8 mouse cellular contexts compared by ENCODE assay signal in the genomic region with DNA sequence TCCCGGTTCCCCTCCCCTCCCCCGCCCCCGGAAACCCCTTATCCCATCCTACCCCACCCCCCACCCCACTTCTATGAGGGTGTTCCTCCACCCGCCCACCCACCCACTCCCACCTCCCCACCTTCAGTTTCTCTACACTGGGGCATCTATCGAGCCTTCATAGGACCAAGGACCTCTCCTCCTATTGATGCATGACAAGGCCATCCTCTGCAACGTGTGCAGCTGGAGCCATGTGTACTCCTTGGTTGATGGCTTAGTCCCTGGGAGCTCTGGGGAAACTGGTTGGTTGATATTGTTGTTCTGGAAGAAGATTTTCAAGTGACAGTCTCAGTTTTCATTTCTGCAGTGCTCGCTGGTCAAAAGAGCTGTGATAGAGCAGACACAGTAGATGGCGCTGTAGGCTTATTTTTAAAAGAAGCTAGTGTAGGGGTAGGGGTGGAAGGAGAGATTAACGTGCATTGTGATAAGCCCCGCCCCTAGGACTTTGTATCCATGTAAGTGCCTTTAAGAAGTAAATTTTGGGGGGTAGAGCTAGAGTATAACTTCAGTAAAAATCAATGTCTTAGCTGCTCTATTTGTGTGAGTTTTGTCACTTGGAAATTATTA.
DNase-seq lines count a peak whose midpoint lies in the region; ATAC-seq and TF ChIP-seq lines count a peak whose summit lies in the region.

No protein-coding gene starts in this region.

- TF ChIP-seq CTCF in thymus, adult 2 months (IDR thresholded peaks at IDR 0.05; ENCODE audit: borderline replicate concordance, control insufficient read depth, extremely low read depth, insufficient read depth, low read length, poor library complexity) = no peak

- no peak overlapping the region for H3K9ac ChIP-seq in heart, embryonic 12.5 days
- no peak overlapping the region for H3K9ac ChIP-seq in limb, embryonic 11.5 days (ENCODE audit: low read length)

- peak; percentile 34 for DNase-seq in adrenal gland, adult 8-10 months
- DNase-seq in embryo, embryonic 11.5 days (ENCODE audit: low read depth, low spot score) = peak; percentile 66
- DNase-seq in kidney, adult 9 months = peak; percentile 75
- DNase-seq in limb, embryonic 11.5 days (ENCODE audit: low spot score) = peak; percentile 75
- peak; percentile 59 for DNase-seq in thymus, adult 2 months

- TF ChIP-seq POLR2A in thymus, adult 2 months (IDR thresholded peaks at IDR 0.05; ENCODE audit: control insufficient read depth, extremely low read depth, insufficient read depth, low read length, poor library complexity) = no peak

- no peaks in the 10 kb centered on the region for H3K9me3 ChIP-seq in heart, embryonic 12.5 days (replicated peaks)
- no peaks in the 10 kb centered on the region for H3K9me3 ChIP-seq in limb, embryonic 11.5 days (ENCODE audit: control insufficient read depth, low read length)

- 27% methylated on average over 9 of the region's 10 CpGs for WGBS in heart, embryonic 12.5 days
- WGBS in limb, embryonic 11.5 days = 26% methylated on average over 10 of the region's 10 CpGs
- WGBS in thymus, adult 2 months = 43% methylated on average over 10 of the region's 10 CpGs

- H3K4me1 ChIP-seq in heart, embryonic 12.5 days (replicated peaks) = peaks cover 15% of the 10 kb centered on the region
- no peaks in the 10 kb centered on the region for H3K4me1 ChIP-seq in limb, embryonic 11.5 days (ENCODE audit: control insufficient read depth, insufficient read depth, low read length)
- no peaks in the 10 kb centered on the region for H3K4me1 ChIP-seq in thymus, adult 2 months (replicated peaks; ENCODE audit: control insufficient read depth, insufficient read depth, low read length)

- H3K36me3 ChIP-seq in heart, embryonic 12.5 days = no peaks in the 10 kb centered on the region
- H3K36me3 ChIP-seq in limb, embryonic 11.5 days (ENCODE audit: control insufficient read depth, insufficient read depth, low read length) = no peaks in the 10 kb centered on the region
- no peaks in the 10 kb centered on the region for H3K36me3 ChIP-seq in thymus, adult 2 months (ENCODE audit: control insufficient read depth, insufficient read depth, low read length)

- no peak overlapping the region; the same call in 1 of the 2 replicates for H3K4me2 ChIP-seq in heart, embryonic 12.5 days
- H3K4me2 ChIP-seq in limb, embryonic 11.5 days (ENCODE audit: low read depth, severe bottlenecking) = no peak overlapping the region

- no peaks in the 10 kb centered on the region; the same call in 1 of the 2 replicates for H3K27me3 ChIP-seq in heart, embryonic 12.5 days (replicated peaks)
- no peaks in the 10 kb centered on the region for H3K27me3 ChIP-seq in limb, embryonic 11.5 days (ENCODE audit: control insufficient read depth, insufficient read depth, low read length)
- no peaks in the 10 kb centered on the region for H3K27me3 ChIP-seq in thymus, adult 2 months (ENCODE audit: control insufficient read depth, insufficient read depth, low read length)

- peak; percentile 96 for ATAC-seq in CD4-positive, CD25-positive, alpha-beta regulatory T cell, adult 4 months
- ATAC-seq in heart, embryonic 12.5 days (ENCODE audit: insufficient number of reproducible peaks, low FRiP score) = peak; percentile 59; the same call in 1 of the 2 replicates
- ATAC-seq in limb, embryonic 11.5 days (ENCODE audit: insufficient number of reproducible peaks, low FRiP score, low TSS enrichment, low read depth) = no peak
- ATAC-seq in monocyte, adult 5-6 weeks (replicated peaks; ENCODE audit: insufficient number of reproducible peaks, low FRiP score, low TSS enrichment, poor library complexity, severe bottlenecking) = peak; percentile 84

- no peak overlapping the region for H3K4me3 ChIP-seq in heart, embryonic 12.5 days
- no peak overlapping the region for H3K4me3 ChIP-seq in limb, embryonic 11.5 days (ENCODE audit: low read depth, low read length)
- no peak overlapping the region for H3K4me3 ChIP-seq in thymus, adult 2 months (ENCODE audit: control insufficient read depth, insufficient read depth, low read length)

- H3K27ac ChIP-seq in heart, embryonic 12.5 days (ENCODE audit: poor library complexity, severe bottlenecking) = no peak overlapping the region
- H3K27ac ChIP-seq in limb, embryonic 11.5 days (replicated peaks; ENCODE audit: low read depth, low read length) = no peak overlapping the region
- no peak overlapping the region for H3K27ac ChIP-seq in thymus, adult 2 months (ENCODE audit: control insufficient read depth, insufficient read depth, low read length)
